In genomic region chr11:117786294-117786693, GRCm38 (mm10) we compare ENCODE assay signal across 9 mouse cellular contexts. TPM values are rescaled to one million over a fixed set of nuclear protein-coding genes. Genes with fewer than 3 reads are reported as not detected.
DNase-seq lines count a peak whose midpoint lies in the region; ATAC-seq and TF ChIP-seq lines count a peak whose summit lies in the region.
"Had no signal": no experiment of that assay in that cellular context is flagged by ENCODE, and none has a peak within 500 bp of the region (broad histone marks: within the 10 kb centered on the region; RNA-seq: fewer than 3 reads in every experiment).

No protein-coding gene starts in this region.

- peaks cover 41% of the 10 kb centered on the region for H3K4me1 ChIP-seq in midbrain, embryonic 10.5 days
- H3K4me1 ChIP-seq in midbrain, embryonic 15.5 days: peaks cover 17% of the 10 kb centered on the region
- H3K4me1 ChIP-seq in lung, adult 2 months (ENCODE audit: control insufficient read depth, insufficient read depth, low read length): peaks cover 5% of the 10 kb centered on the region

- DNase-seq in midbrain, embryonic 10.5 days (ENCODE audit: low spot score): peak; percentile 57
- peak; percentile 79 for DNase-seq in WW6 (ENCODE audit: low read depth, low spot score)
- peak; percentile 72 for DNase-seq in cerebellum, postnatal 36 days
- DNase-seq in kidney, adult 18-20 months: peak; percentile 77
- peak; percentile 50 for DNase-seq in lung, adult 2 months
- peak; percentile 77 to 81 for DNase-seq in spleen, postnatal 36 days (ENCODE audit: low spot score in 2 of 2)
- DNase-seq in right cerebral cortex, postnatal 14 days: no peak

- 12% methylated on average over 10 of the region's 10 CpGs for WGBS in midbrain, embryonic 10.5 days
- 7% methylated on average over 10 of the region's 10 CpGs for WGBS in midbrain, embryonic 15.5 days
- 15% methylated on average over 10 of the region's 10 CpGs for whole genome bisulfite sequencing in lung, adult 2 months

- H3K4me3 ChIP-seq in midbrain, embryonic 10.5 days: no peak overlapping the region
- no peak overlapping the region for H3K4me3 ChIP-seq in midbrain, embryonic 15.5 days
- no peak overlapping the region for H3K4me3 ChIP-seq in lung, adult 2 months (replicated peaks; ENCODE audit: extremely low read depth, low read depth, low read length)
- H3K4me3 ChIP-seq: midbrain, embryonic 12.5 days had no signal

- no peak for ATAC-seq in midbrain, embryonic 15.5 days (replicated peaks)

- peaks cover 70% of the 10 kb centered on the region for H3K27me3 ChIP-seq in midbrain, embryonic 10.5 days (ENCODE audit: low read depth, poor library complexity, severe bottlenecking)
- peaks cover 25% of the 10 kb centered on the region for H3K27me3 ChIP-seq in midbrain, embryonic 15.5 days (replicated peaks)

- TF ChIP-seq CTCF in lung, adult 2 months (IDR thresholded peaks at IDR 0.05; ENCODE audit: insufficient read depth, low read length): peak; percentile 85

- H3K36me3 ChIP-seq in midbrain, embryonic 10.5 days: no peaks in the 10 kb centered on the region
- no peaks in the 10 kb centered on the region for H3K36me3 ChIP-seq in midbrain, embryonic 15.5 days (replicated peaks)
- H3K36me3 ChIP-seq: midbrain, embryonic 12.5 days had no signal

- H3K27ac ChIP-seq in midbrain, embryonic 10.5 days (replicated peaks): no peak overlapping the region; the same call in 1 of the 2 replicates
- no peak overlapping the region for H3K27ac ChIP-seq in midbrain, embryonic 15.5 days
- H3K27ac ChIP-seq: midbrain, embryonic 12.5 days had no signal

- TF ChIP-seq POLR2A in lung, adult 2 months (IDR thresholded peaks at IDR 0.05; ENCODE audit: borderline replicate concordance, extremely low read depth, low read depth, low read length): no peak

- no peak overlapping the region for H3K4me2 ChIP-seq in midbrain, embryonic 15.5 days
- H3K4me2 ChIP-seq: midbrain, embryonic 12.5 days had no signal

- H3K9ac ChIP-seq in midbrain, embryonic 15.5 days: no peak overlapping the region
- H3K9ac ChIP-seq: midbrain, embryonic 12.5 days had no signal

- H3K9me3 ChIP-seq in midbrain, embryonic 10.5 days (replicated peaks): no peaks in the 10 kb centered on the region
- H3K9me3 ChIP-seq in midbrain, embryonic 15.5 days: no peaks in the 10 kb centered on the region
- H3K9me3 ChIP-seq: midbrain, embryonic 12.5 days had no signal

RNA-seq across cellular contexts. Expression of gene Tmc6, which starts 4.3 kb away (rescaled TPM):
- polyA plus RNA-seq in midbrain, embryonic 10.5 days (2016; fragmentation: Nextera tagmentation; extraction: Ambion mirVana): 10.1 and 10.5 TPM in 2 replicates
- polyA plus RNA-seq in midbrain, embryonic 15.5 days (2015; fragmentation: Nextera tagmentation; extraction: Ambion mirVana): 4.2 and 5.7 TPM in 2 replicates
- polyA plus RNA-seq in lung, adult 2 months (2012; rRNA removed): 55.7 and 56.0 TPM in 2 replicates

RNA-seq across cellular contexts. Expression of gene Tmc8, which starts 4.4 kb away (rescaled TPM):
- polyA plus RNA-seq in midbrain, embryonic 10.5 days (2016; fragmentation: Nextera tagmentation; extraction: Ambion mirVana): 0.78 and 0.93 TPM in 2 replicates
- 1.00 and 1.5 TPM in 2 replicates for polyA plus RNA-seq in midbrain, embryonic 15.5 days (2015; fragmentation: Nextera tagmentation; extraction: Ambion mirVana)
- 12.0 and 12.8 TPM in 2 replicates for polyA plus RNA-seq in lung, adult 2 months (2012; rRNA removed)

RNA-seq across cellular contexts. Expression of gene 6030468B19Rik, which starts 11.2 kb away (rescaled TPM):
- polyA plus RNA-seq in midbrain, embryonic 10.5 days (2016; fragmentation: Nextera tagmentation; extraction: Ambion mirVana): 1.4 and 2.2 TPM in 2 replicates
- polyA plus RNA-seq in midbrain, embryonic 15.5 days (2015; fragmentation: Nextera tagmentation; extraction: Ambion mirVana): not detected in 2 replicates
- polyA plus RNA-seq in lung, adult 2 months (2012; rRNA removed): 0.18 and 0.33 TPM in 2 replicates

RNA-seq across cellular contexts. Expression of gene Gm20708, which starts 23.2 kb away (rescaled TPM):
- 0.14 and 0.58 TPM in 2 replicates for polyA plus RNA-seq in midbrain, embryonic 10.5 days (2016; fragmentation: Nextera tagmentation; extraction: Ambion mirVana)
- 0.98 and 1.4 TPM in 2 replicates for polyA plus RNA-seq in midbrain, embryonic 15.5 days (2015; fragmentation: Nextera tagmentation; extraction: Ambion mirVana)
- 0.06 TPM in 1 of 2 replicates, not detected in the other for polyA plus RNA-seq in lung, adult 2 months (2012; rRNA removed)

RNA-seq across cellular contexts. Expression of gene Syngr2, which starts 23.2 kb away (rescaled TPM):
- 36.2 and 39.4 TPM in 2 replicates for polyA plus RNA-seq in midbrain, embryonic 10.5 days (2016; fragmentation: Nextera tagmentation; extraction: Ambion mirVana)
- 15.8 and 18.4 TPM in 2 replicates for polyA plus RNA-seq in midbrain, embryonic 15.5 days (2015; fragmentation: Nextera tagmentation; extraction: Ambion mirVana)
- polyA plus RNA-seq in lung, adult 2 months (2012; rRNA removed): 180 and 191 TPM in 2 replicates
